Mouse (Mus musculus): ENCODE results near the gene Tmc5. TPM values are rescaled to one million over a fixed set of nuclear protein-coding genes. Genes with fewer than 3 reads are reported as not detected.
A peak's percentile ranks its signal among the peaks of the same experiment; 100 is the strongest.

The Tmc5 gene
- polyA plus RNA-seq, 1 experiment from 2014 or later = 0.02 TPM

- Histone ChIP-seq H3K27me3 (ENCODE audit: insufficient read depth, low read length) (no peaks in the 10 kb centered on the region), H3K4me1 (ENCODE audit: insufficient read depth) (no peaks in the 10 kb centered on the region), H3K4me3 (ENCODE audit: low read depth, low read length) (no peak overlapping the region), H3K4me2 (ENCODE audit: low read depth, low read length) (no peak overlapping the region), H3K9ac (replicated peaks) (no peak overlapping the region), H3K36me3 (replicated peaks; ENCODE audit: insufficient read depth, low read length) (no peaks in the 10 kb centered on the region), H3K27ac (ENCODE audit: low read depth) (no peak overlapping the region), H3K9me3 (ENCODE audit: low read length) (no peaks in the 10 kb centered on the region)
- no peak for ATAC-seq
- 70% methylated on average over 6 of the region's 6 CpGs for WGBS (ENCODE audit: insufficient replicate concordance)
- TF ChIP-seq CTCF (IDR thresholded peaks at IDR 0.05; ENCODE audit: low read depth) (no peak), EP300 (IDR thresholded peaks at IDR 0.05; ENCODE audit: low read depth) (no peak)
- no peak for DNase-seq
These were observed 55.6 kb downstream of the Tmc5 start for GRCm38 (mm10) chr7:118652572-118653295.

- Histone ChIP-seq H3K36me3 (replicated peaks; ENCODE audit: insufficient read depth, low read length) (no peaks in the 10 kb centered on the region), H3K4me1 (ENCODE audit: insufficient read depth) (no peaks in the 10 kb centered on the region), H3K27me3 (ENCODE audit: insufficient read depth, low read length) (no peaks in the 10 kb centered on the region), H3K4me3 (ENCODE audit: low read depth, low read length) (no peak overlapping the region), H3K9me3 (ENCODE audit: low read length) (no peaks in the 10 kb centered on the region), H3K4me2 (ENCODE audit: low read depth, low read length) (no peak overlapping the region), H3K9ac (replicated peaks) (no peak overlapping the region), H3K27ac (ENCODE audit: low read depth) (no peak overlapping the region)
- no peak for DNase-seq
- no peak for ATAC-seq
- TF ChIP-seq EP300 (IDR thresholded peaks at IDR 0.05; ENCODE audit: low read depth) (no peak), CTCF (IDR thresholded peaks at IDR 0.05; ENCODE audit: low read depth) (no peak)
- WGBS (ENCODE audit: insufficient replicate concordance) = 51% methylated on average over 6 of the region's 6 CpGs
These were observed 59.6 kb downstream of the Tmc5 start for GRCm38 (mm10) chr7:118656730-118657129.

DNA sequence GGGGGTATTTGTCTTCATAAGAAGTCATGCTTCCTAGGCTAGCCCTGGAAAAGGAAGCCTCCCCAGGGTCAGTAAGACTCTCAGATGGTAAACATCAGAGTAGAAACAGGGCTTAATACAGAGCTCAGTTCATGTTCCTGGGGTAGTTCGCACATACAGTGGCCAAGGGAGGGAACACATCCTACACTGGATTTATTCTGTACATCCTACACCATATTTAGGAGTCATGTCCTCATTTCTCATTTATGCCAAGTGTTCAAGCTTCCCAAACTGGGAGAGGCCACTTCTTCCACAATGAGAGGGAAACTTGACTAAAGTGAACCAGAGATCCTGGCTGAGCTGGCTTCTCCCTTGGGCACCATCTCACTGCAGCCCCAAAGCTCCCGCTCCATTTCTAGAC lies 70.7 kb downstream of the Tmc5 start:
- Histone ChIP-seq H3K4me3 (ENCODE audit: low read depth, low read length) (no peak overlapping the region), H3K27ac (ENCODE audit: low read depth) (no peak overlapping the region), H3K27me3 (ENCODE audit: insufficient read depth, low read length) (no peaks in the 10 kb centered on the region), H3K9ac (replicated peaks) (no peak overlapping the region), H3K9me3 (ENCODE audit: low read length) (0 out of 2 replicates have a peak, but pooled peaks cover 4% of the 10 kb centered on the region), H3K4me1 (ENCODE audit: insufficient read depth) (no peaks in the 10 kb centered on the region), H3K4me2 (ENCODE audit: low read depth, low read length) (no peak overlapping the region), H3K36me3 (replicated peaks; ENCODE audit: insufficient read depth, low read length) (no peaks in the 10 kb centered on the region)
- ATAC-seq = no peak
- no peak for DNase-seq
- TF ChIP-seq EP300 (IDR thresholded peaks at IDR 0.05; ENCODE audit: low read depth) = no peak
- no peak for TF ChIP-seq CTCF (IDR thresholded peaks at IDR 0.05; ENCODE audit: low read depth)
- 70% methylated on average over 2 of the region's 2 CpGs for WGBS (ENCODE audit: insufficient replicate concordance)

- H3K36me3 ChIP-seq (replicated peaks; ENCODE audit: insufficient read depth, low read length) = no peaks in the 10 kb centered on the region
- H3K4me3 ChIP-seq (ENCODE audit: low read depth, low read length) = no peak overlapping the region
- no peaks in the 10 kb centered on the region for H3K27me3 ChIP-seq (ENCODE audit: insufficient read depth, low read length)
- H3K27ac ChIP-seq (ENCODE audit: low read depth) = no peak overlapping the region
- ATAC-seq (no peak), DNase-seq (no peak)
- WGBS (ENCODE audit: insufficient replicate concordance) = 72% methylated on average over 4 of the region's 4 CpGs
- H3K9ac ChIP-seq (replicated peaks) = no peak overlapping the region
- TF ChIP-seq CTCF (IDR thresholded peaks at IDR 0.05; ENCODE audit: low read depth) = no peak
- TF ChIP-seq EP300 (IDR thresholded peaks at IDR 0.05; ENCODE audit: low read depth) = no peak
- H3K4me1 ChIP-seq (ENCODE audit: insufficient read depth) = no peaks in the 10 kb centered on the region
- no peaks in the 10 kb centered on the region for H3K9me3 ChIP-seq (ENCODE audit: low read length)
- no peak overlapping the region for H3K4me2 ChIP-seq (ENCODE audit: low read depth, low read length)
These were observed 73.0 kb downstream of the Tmc5 start for GRCm38 (mm10) chr7:118670142-118670541.

GRCm38 (mm10) chr7:118676826-118677225 lies 79.7 kb downstream of the Tmc5 start:
- 71% methylated on average over 4 of the region's 4 CpGs for WGBS (ENCODE audit: insufficient replicate concordance)
- Histone ChIP-seq H3K36me3 (replicated peaks; ENCODE audit: insufficient read depth, low read length) (no peaks in the 10 kb centered on the region), H3K9me3 (ENCODE audit: low read length) (no peaks in the 10 kb centered on the region), H3K27me3 (ENCODE audit: insufficient read depth, low read length) (no peaks in the 10 kb centered on the region), H3K9ac (replicated peaks) (no peak overlapping the region), H3K4me1 (ENCODE audit: insufficient read depth) (no peaks in the 10 kb centered on the region), H3K4me2 (ENCODE audit: low read depth, low read length) (no peak overlapping the region), H3K4me3 (ENCODE audit: low read depth, low read length) (no peak overlapping the region), H3K27ac (ENCODE audit: low read depth) (no peak overlapping the region)
- DNase-seq (no peak), ATAC-seq (no peak)
- TF ChIP-seq EP300 (IDR thresholded peaks at IDR 0.05; ENCODE audit: low read depth) (no peak), CTCF (IDR thresholded peaks at IDR 0.05; ENCODE audit: low read depth) (no peak)

GRCm38 (mm10) chr7:118688199-118688598 lies 91.1 kb downstream of the Tmc5 start:
- TF ChIP-seq CTCF (IDR thresholded peaks at IDR 0.05; ENCODE audit: low read depth) = peak; percentile 88
- no peak for TF ChIP-seq EP300 (IDR thresholded peaks at IDR 0.05; ENCODE audit: low read depth)
- no peak overlapping the region for H3K4me3 ChIP-seq (ENCODE audit: low read depth, low read length)
- H3K4me2 ChIP-seq (ENCODE audit: low read depth, low read length) = no peak overlapping the region
- no peak overlapping the region for H3K27ac ChIP-seq (ENCODE audit: low read depth)
- WGBS (ENCODE audit: insufficient replicate concordance) = 33% methylated on average over 5 of the region's 5 CpGs
- no peak overlapping the region for H3K9ac ChIP-seq (replicated peaks)
- ATAC-seq (peak; percentile 66), DNase-seq (peak; percentile 85)
- H3K4me1 ChIP-seq (ENCODE audit: insufficient read depth) = no peaks in the 10 kb centered on the region
- peaks cover 51% of the 10 kb centered on the region for H3K36me3 ChIP-seq (replicated peaks; ENCODE audit: insufficient read depth, low read length)
- H3K9me3 ChIP-seq (ENCODE audit: low read length) = no peaks in the 10 kb centered on the region
- no peaks in the 10 kb centered on the region for H3K27me3 ChIP-seq (ENCODE audit: insufficient read depth, low read length)
